Mouse (Mus musculus) ES-Bruce4 (cell line): Measurements from ENCODE around the gene Garnl3.

Experiments used
- CTCF ChIP-seq: IDR thresholded peaks from one replicate; pipeline ENCODE4 v1.8.1; 2011; ENCODE audit warnings: low read depth, low read length
- POLR2A ChIP-seq: IDR thresholded peaks from one replicate; pipeline ENCODE4 v1.8.1; 2011; ENCODE audit warnings: low read length; ENCODE audit not compliant: insufficient read depth

- TF ChIP-seq CTCF (no peak), POLR2A (no peak)
Measured at GRCm38 (mm10) chr2:32964659-32965457, 166.6 kb downstream of the Garnl3 start.
